Mouse (Mus musculus): Measurements from ENCODE around the gene Frem3. TPM values are rescaled to one million over a fixed set of nuclear protein-coding genes. Genes with fewer than 3 reads are reported as not detected.
A peak's percentile ranks its signal among the peaks of the same experiment; 100 is the strongest.
"Not testable (repeated sequence)": the region's sequence is repeated elsewhere in the genome, so short reads cannot be mapped to it uniquely, and the experiment has no call there.

The Frem3 gene
- polyA plus RNA-seq, 1 experiment from 2014 or later = 0.02 TPM

DNA sequence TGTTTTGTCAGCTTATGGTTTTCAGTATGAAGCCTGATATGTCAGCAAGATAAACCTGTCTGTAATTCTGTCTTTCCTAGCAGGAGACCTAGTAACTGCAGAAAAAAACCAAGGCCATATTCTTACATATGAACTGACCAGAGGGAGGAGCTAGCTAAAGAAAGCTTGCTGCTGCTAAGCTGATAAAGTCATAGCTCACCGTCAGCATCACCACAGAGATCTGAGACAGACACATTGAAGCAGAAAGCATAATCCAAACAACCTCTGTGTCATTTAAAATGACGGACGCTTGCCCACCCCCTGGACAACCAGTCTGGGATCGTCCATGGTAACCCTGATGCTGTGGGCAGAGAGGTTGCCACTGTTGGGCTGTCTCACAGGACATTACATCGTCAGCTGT, 71.7 kb downstream of the Frem3 start:
- no peak for ATAC-seq
- Histone ChIP-seq H3K27ac (ENCODE audit: low read length) (no peak overlapping the region), H3K9ac (ENCODE audit: low read depth, low read length) (no peak overlapping the region), H3K4me2 (ENCODE audit: low read depth, low read length) (no peak overlapping the region), H3K27me3 (replicated peaks; ENCODE audit: control insufficient read depth, insufficient read depth, low read length) (no peaks in the 10 kb centered on the region), H3K36me3 (ENCODE audit: control insufficient read depth, insufficient read depth, low read length) (no peaks in the 10 kb centered on the region), H3K9me3 (ENCODE audit: control insufficient read depth, low read length) (no peaks in the 10 kb centered on the region), H3K4me1 (ENCODE audit: control insufficient read depth, insufficient read depth, low read length) (no peaks in the 10 kb centered on the region), H3K4me3 (ENCODE audit: low read length) (no peak overlapping the region)
- WGBS = 68% methylated on average over 5 of the region's 5 CpGs

DNA sequence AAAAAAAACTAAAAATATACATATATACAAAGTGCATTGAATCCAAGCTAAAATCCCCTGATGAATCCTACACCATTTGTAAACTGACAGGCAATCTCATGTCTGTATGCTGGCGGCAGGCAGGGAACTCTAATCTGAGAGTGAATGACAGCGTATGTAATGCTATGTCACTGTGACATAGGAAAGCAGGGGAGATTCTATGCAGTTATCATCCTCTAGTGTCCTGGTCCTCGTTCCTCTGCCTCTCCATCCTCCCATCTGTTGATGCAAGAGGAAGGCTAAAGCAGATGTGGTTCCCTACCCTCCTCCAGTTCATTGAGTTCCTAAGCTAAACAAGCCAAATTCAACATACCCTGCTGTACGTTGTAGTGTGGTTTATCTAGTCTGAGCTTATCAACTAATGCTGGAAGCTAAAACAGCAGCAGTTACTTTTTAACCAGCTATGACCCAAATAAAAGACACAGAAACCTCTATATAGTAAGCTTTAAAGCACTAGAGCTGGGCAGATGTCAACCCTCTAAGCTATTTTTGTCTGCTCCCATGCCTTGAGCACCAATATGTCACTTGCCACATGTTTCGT, 73.0 kb downstream of the Frem3 start:
- Histone ChIP-seq H3K27ac (ENCODE audit: low read length) (no peak overlapping the region), H3K27me3 (replicated peaks; ENCODE audit: control insufficient read depth, insufficient read depth, low read length) (no peaks in the 10 kb centered on the region), H3K36me3 (ENCODE audit: control insufficient read depth, insufficient read depth, low read length) (no peaks in the 10 kb centered on the region), H3K9me3 (ENCODE audit: control insufficient read depth, low read length) (no peaks in the 10 kb centered on the region), H3K4me3 (ENCODE audit: low read length) (no peak overlapping the region), H3K4me2 (ENCODE audit: low read depth, low read length) (no peak overlapping the region), H3K4me1 (ENCODE audit: control insufficient read depth, insufficient read depth, low read length) (no peaks in the 10 kb centered on the region), H3K9ac (ENCODE audit: low read depth, low read length) (no peak overlapping the region)
- 57% methylated on average over 5 of the region's 5 CpGs for WGBS
- no peak for ATAC-seq

DNA sequence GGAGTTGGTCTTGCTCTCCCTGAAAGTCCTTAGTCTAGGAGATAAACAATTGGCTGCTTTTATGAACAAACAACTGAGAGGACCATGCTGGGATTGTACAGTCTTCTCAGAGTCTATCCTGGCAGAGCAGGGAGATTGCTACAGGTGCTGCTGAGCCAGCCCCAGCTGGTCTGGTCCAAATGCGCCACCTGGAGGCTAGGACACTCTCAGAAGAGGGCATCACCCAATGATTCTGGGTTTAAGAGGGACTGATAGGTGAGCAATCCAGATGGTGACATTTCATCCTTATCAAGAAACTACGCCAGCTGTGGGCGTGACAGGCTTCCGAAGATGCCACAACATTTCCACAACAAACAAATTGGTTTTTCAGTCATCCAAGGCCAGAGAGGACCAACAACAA, 77.3 kb downstream of the Frem3 start:
- Histone ChIP-seq H3K9me3 (ENCODE audit: control insufficient read depth, low read length) (no peaks in the 10 kb centered on the region), H3K27ac (ENCODE audit: low read length) (no peak overlapping the region), H3K9ac (ENCODE audit: low read depth, low read length) (no peak overlapping the region), H3K4me2 (ENCODE audit: low read depth, low read length) (no peak overlapping the region), H3K4me1 (ENCODE audit: control insufficient read depth, insufficient read depth, low read length) (no peaks in the 10 kb centered on the region), H3K27me3 (replicated peaks; ENCODE audit: control insufficient read depth, insufficient read depth, low read length) (no peaks in the 10 kb centered on the region), H3K36me3 (ENCODE audit: control insufficient read depth, insufficient read depth, low read length) (no peaks in the 10 kb centered on the region), H3K4me3 (ENCODE audit: low read length) (no peak overlapping the region)
- 43% methylated on average over 4 of the region's 4 CpGs for WGBS
- ATAC-seq = peak; percentile 77

DNA sequence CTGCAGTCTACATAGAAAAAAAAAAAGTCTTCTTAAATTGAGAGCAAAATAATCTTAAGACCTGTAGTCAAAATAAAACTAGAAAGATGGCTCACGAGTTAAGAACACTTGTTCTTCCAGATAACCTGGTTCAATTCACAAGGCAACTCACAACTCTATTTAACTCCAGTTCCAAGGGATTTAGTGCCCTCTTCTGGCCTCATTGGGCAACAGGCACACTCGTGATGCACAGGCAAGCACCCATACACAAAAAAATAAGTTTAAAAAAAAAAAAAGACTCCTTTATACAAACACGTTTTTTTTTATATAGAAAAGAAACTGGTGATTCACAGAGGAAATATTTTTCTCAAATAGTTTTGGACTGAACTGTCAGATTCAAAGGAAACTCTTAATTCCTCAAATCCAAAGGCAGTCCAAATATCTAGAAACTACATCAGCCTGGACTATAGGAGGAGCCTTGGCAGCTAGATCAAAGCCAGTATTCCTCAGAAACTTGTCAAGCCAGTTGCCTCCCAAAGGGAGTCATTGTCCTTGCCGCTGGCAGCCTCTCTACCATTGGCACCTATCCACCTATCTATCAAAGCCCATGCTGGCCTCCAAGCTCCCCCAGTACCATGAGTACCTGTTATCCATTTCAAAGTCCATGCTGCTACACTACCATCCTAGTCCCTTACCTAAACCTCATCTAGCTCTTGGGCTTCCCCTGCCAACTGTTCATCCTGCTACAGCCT, 100.0 kb downstream of the Frem3 start:
- Histone ChIP-seq H3K9me3 (ENCODE audit: control insufficient read depth, low read length) (0 out of 2 replicates have a peak, but pooled peaks cover 4% of the 10 kb centered on the region), H3K4me2 (ENCODE audit: low read depth, low read length) (no peak overlapping the region), H3K9ac (ENCODE audit: low read depth, low read length) (no peak overlapping the region), H3K27ac (ENCODE audit: low read length) (no peak overlapping the region), H3K4me3 (ENCODE audit: low read length) (no peak overlapping the region), H3K36me3 (ENCODE audit: control insufficient read depth, insufficient read depth, low read length) (peaks cover 18% of the 10 kb centered on the region), H3K27me3 (replicated peaks; ENCODE audit: control insufficient read depth, insufficient read depth, low read length) (no peaks in the 10 kb centered on the region), H3K4me1 (ENCODE audit: control insufficient read depth, insufficient read depth, low read length) (no peaks in the 10 kb centered on the region)
- ATAC-seq = no peak
- 84% methylated on average over 4 of the region's 4 CpGs for WGBS

DNA sequence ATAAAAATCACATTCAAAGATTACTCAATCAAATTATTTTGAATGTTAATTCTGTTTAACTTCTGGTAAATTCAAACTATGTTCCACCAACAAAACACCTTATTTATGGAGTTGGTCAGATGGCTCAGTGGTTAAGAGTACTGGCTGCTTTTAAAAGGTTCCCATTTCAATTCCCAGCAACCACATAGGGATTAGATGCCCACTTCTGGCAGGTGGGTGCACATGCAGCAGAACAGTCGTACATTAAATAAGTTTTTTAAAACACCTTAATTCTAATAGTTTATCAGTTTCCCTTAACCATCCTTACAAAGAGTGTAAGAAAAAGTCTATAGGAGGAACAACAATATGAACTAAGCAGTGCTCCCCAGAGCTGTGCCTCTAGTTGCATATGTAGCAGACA, 103.6 kb downstream of the Frem3 start:
- no peak overlapping the region for H3K9ac ChIP-seq (ENCODE audit: low read depth, low read length)
- H3K9me3 ChIP-seq (ENCODE audit: control insufficient read depth, low read length) = 0 out of 2 replicates have a peak, but pooled peaks cover 4% of the 10 kb centered on the region

DNA sequence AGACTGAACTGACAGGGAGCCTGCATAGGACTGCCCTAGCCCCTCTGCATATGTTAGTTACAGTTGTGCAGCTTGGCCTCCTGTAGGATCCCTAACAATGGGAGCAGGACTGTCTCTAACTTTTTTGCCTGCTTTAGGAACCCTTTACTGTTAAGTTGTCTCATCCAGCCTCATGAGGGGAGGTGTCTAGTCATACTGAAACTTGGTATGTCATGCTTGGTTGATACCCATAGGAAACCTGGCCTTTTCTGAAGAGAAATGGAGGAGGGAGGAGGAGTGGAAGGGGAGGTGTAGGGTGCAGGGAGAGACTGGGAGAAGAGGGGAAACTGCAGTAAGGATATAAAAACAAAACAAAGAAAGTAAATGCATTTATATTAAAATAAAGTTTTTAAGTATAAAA, 121.4 kb downstream of the Frem3 start:
- no peaks in the 10 kb centered on the region for H3K9me3 ChIP-seq (ENCODE audit: control insufficient read depth, low read length)
- H3K4me3 ChIP-seq (ENCODE audit: low read length) = no peak overlapping the region
- H3K4me2 ChIP-seq (ENCODE audit: low read depth, low read length) = no peak overlapping the region
- H3K4me1 ChIP-seq (ENCODE audit: control insufficient read depth, insufficient read depth, low read length) = no peaks in the 10 kb centered on the region
- H3K27me3 ChIP-seq (replicated peaks; ENCODE audit: control insufficient read depth, insufficient read depth, low read length) = no peaks in the 10 kb centered on the region
- H3K27ac ChIP-seq (ENCODE audit: low read length) = no peak overlapping the region
- peaks cover 8% of the 10 kb centered on the region for H3K36me3 ChIP-seq (ENCODE audit: control insufficient read depth, insufficient read depth, low read length)
- no peak overlapping the region for H3K9ac ChIP-seq (ENCODE audit: low read depth, low read length)
- ATAC-seq = no peak

More for the DNA sequence above, 103.6 kb downstream of the Frem3 start:
- WGBS = 92% methylated on average over 1 of the region's 1 CpGs
- H3K27me3 ChIP-seq (replicated peaks; ENCODE audit: control insufficient read depth, insufficient read depth, low read length) = no peaks in the 10 kb centered on the region
- H3K36me3 ChIP-seq (ENCODE audit: control insufficient read depth, insufficient read depth, low read length) = peaks cover 18% of the 10 kb centered on the region
- no peak overlapping the region for H3K4me2 ChIP-seq (ENCODE audit: low read depth, low read length)
- ATAC-seq = no peak
- no peak overlapping the region for H3K27ac ChIP-seq (ENCODE audit: low read length)
- H3K4me1 ChIP-seq (ENCODE audit: control insufficient read depth, insufficient read depth, low read length) = no peaks in the 10 kb centered on the region
- no peak overlapping the region for H3K4me3 ChIP-seq (ENCODE audit: low read length)

DNA sequence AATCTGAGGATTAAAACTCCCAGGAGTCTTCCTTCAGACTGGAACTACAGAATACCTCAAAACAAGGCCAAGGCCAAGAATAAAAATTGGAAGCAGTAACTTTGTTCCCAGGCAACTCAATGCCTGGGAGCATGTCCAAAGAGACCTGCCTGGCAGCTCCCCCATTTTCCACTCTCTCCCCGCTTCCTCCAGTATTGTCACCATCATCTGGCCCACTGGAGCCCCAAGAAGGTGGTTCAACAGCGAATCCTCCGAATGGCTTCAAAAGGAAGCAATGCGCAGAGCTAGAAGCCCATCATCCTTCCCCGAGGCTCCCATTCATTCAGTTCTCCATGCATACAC, 127.1 kb downstream of the Frem3 start:
- Histone ChIP-seq H3K27me3 (replicated peaks; ENCODE audit: control insufficient read depth, insufficient read depth, low read length) (no peaks in the 10 kb centered on the region), H3K4me2 (ENCODE audit: low read depth, low read length) (peak overlapping the region; percentile 68)
- 2% methylated on average over 5 of the region's 5 CpGs for WGBS

DNA sequence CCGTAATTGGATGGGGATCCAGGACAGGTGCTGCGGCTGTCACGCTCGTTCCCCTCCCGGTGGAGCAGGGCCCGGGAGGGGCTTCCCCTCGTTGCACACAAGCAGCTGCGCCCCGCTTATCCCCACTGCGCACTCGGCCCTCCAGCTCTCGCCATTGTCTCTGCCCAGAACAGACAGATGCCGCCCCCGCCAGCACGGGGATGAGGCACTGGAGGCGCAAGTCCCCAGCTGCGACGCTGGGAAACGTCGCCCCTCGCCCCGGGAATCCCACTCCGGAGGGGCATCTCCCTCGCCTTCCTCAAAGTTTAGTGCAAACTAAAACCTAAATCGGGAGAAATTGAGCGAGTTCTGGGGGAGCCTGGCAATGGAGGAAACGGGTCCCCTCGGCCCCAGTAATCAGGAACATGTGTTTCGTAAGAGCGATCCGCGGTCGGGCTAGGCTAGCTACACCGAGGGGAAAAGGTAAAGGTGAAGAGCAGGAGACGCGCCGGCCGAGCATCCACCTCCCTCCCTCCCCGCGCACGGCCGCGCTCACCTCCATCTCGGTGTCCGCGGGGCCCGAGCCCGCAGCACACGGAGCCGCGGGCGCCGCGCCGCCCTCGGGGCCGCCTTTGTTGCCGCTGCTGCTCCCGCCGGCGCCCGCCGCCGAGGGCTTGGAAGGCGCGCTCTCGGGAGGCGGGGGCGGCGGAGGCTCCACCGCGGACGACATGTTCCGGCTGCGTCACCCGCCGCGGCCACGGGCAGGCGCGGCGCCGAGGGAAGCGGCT, 127.7 kb downstream of the Frem3 start:
- Histone ChIP-seq H3K4me3 (ENCODE audit: low read length) (peak overlapping the region; percentile 79), H3K27me3 (replicated peaks; ENCODE audit: control insufficient read depth, insufficient read depth, low read length) (no peaks in the 10 kb centered on the region), H3K27ac (ENCODE audit: low read length) (peak overlapping the region; percentile 98), H3K9ac (ENCODE audit: low read depth, low read length) (peak overlapping the region; percentile 94), H3K36me3 (ENCODE audit: control insufficient read depth, insufficient read depth, low read length) (peaks cover 3% of the 10 kb centered on the region), H3K4me1 (ENCODE audit: control insufficient read depth, insufficient read depth, low read length) (peaks cover 7% of the 10 kb centered on the region), H3K9me3 (ENCODE audit: control insufficient read depth, low read length) (no peaks in the 10 kb centered on the region), H3K4me2 (ENCODE audit: low read depth, low read length) (peak overlapping the region; percentile 68)
- WGBS = under 1% methylated on average over 68 of the region's 84 CpGs
- peak; percentile 67 for ATAC-seq

More for the DNA sequence above, 127.1 kb downstream of the Frem3 start:
- Histone ChIP-seq H3K27ac (ENCODE audit: low read length) (peak overlapping the region; percentile 98), H3K36me3 (ENCODE audit: control insufficient read depth, insufficient read depth, low read length) (peaks cover 3% of the 10 kb centered on the region), H3K9me3 (ENCODE audit: control insufficient read depth, low read length) (no peaks in the 10 kb centered on the region), H3K4me1 (ENCODE audit: control insufficient read depth, insufficient read depth, low read length) (peaks cover 7% of the 10 kb centered on the region), H3K9ac (ENCODE audit: low read depth, low read length) (peak overlapping the region; percentile 94), H3K4me3 (ENCODE audit: low read length) (peak overlapping the region; percentile 79)
- no peak for ATAC-seq

DNA sequence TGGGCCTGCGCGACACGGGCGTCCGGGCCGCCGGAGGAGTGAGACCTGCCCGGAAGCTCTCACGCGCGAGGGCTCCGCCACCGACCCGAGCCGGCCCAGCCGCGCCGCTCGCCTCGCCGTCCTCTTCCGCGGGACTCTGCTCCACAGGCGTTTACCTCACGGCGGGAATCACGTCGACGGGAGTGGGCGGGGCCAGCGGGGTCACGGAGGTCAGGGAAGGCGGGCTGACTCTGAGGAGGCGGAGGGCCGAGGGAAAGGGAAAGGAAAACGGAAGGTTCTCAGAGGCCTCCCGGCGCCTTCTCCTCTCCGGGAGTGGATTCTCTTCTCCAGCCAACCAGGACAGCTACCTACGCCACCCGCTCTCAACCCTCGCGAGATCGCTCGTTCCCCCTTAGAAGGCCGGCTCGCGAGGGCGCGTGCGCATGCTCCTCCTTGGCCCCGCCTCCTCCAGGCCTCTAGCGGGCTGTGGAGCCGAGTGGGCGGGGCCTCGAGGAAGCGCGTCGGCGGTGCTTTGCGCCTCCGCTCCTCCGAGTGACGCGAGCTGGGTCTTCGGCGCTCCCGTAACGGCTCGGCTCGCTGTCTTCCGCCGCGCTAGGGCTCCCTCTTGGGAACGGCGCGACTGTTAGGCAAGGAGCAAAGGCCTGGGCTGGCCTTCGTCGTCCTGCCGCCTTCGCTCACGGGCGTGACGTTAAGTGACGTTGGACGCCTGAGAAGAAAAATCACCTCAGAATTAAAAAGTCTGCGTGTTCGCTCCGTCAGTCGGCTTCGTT, 128.5 kb downstream of the Frem3 start, which contains the start of gene Smarca5:
Gene Smarca5, minus strand, starts transcription at position 343 of the 770 bp plus-strand sequence.
- not testable (repeated sequence) for H3K36me3 ChIP-seq (ENCODE audit: control insufficient read depth, insufficient read depth, low read length); H3K4me1 ChIP-seq (ENCODE audit: control insufficient read depth, insufficient read depth, low read length); H3K27me3 ChIP-seq (replicated peaks; ENCODE audit: control insufficient read depth, insufficient read depth, low read length); H3K9me3 ChIP-seq (ENCODE audit: control insufficient read depth, low read length)
- peak within 1 kb of the TSS; percentile 94 for H3K9ac ChIP-seq (ENCODE audit: low read depth, low read length)
- ATAC-seq = peak; percentile 99
- H3K27ac ChIP-seq (ENCODE audit: low read length) = peak within 1 kb of the TSS; percentile 98
- 2% methylated on average over 73 of the region's 91 CpGs for WGBS
- peak within 1 kb of the TSS; percentile 74 for H3K4me2 ChIP-seq (ENCODE audit: low read depth, low read length)
- peak within 1 kb of the TSS; percentile 79 for H3K4me3 ChIP-seq (ENCODE audit: low read length)

All from intestine, embryonic 16.5 days (tissue).